Mouse (Mus musculus) limb, embryonic 12.5 days (tissue): ENCODE results near the gene Slc39a11. TPM values are rescaled to one million over a fixed set of nuclear protein-coding genes. Genes with fewer than 3 reads are reported as not detected.

ENCODE experiments used
- ATAC-seq: fragments of 200-750 bp; cut with Nextera tagmentation; 2 replicates; pipeline ENCODE4 v1.8.0; 2017; ENCODE audit warnings: low read depth, moderate TSS enrichment; ENCODE audit not compliant: insufficient number of reproducible peaks, insufficient read depth, low FRiP score, low TSS enrichment
- H3K27ac ChIP-seq: fragments of 300-500 bp; sonication (generic); 2 replicates; pipeline ENCODE4 v1.5.1; 2016; ENCODE audit warnings: mild to moderate bottlenecking, moderate library complexity
- H3K27me3 ChIP-seq: fragments of 300-500 bp; sonication (generic); 2 replicates; pipeline ENCODE4 v1.6.1; 2016; ENCODE audit warnings: mild to moderate bottlenecking, moderate library complexity
- H3K36me3 ChIP-seq: fragments of 300-500 bp; sonication (generic); 2 replicates; pipeline ENCODE4 v1.6.1; 2016; ENCODE audit warnings: mild to moderate bottlenecking, moderate library complexity
- H3K4me1 ChIP-seq: fragments of 300-500 bp; sonication (generic); replicated peaks from 2 replicates; pipeline ENCODE4 v1.6.1; 2016
- H3K4me2 ChIP-seq: fragments of 300-500 bp; sonication (generic); 2 replicates; pipeline ENCODE4 v1.6.1; 2016; ENCODE audit warnings: mild to moderate bottlenecking, moderate library complexity
- H3K4me3 ChIP-seq: fragments of 300-500 bp; sonication (generic); replicated peaks from 2 replicates; pipeline ENCODE4 v1.5.1; 2016; ENCODE audit warnings: mild to moderate bottlenecking
- H3K9ac ChIP-seq: fragments of 300-500 bp; sonication (generic); replicated peaks from 2 replicates; pipeline ENCODE4 v1.6.1; 2016; ENCODE audit warnings: mild to moderate bottlenecking, moderate library complexity
- H3K9me3 ChIP-seq: fragments of 300-500 bp; sonication (generic); 2 replicates; pipeline ENCODE4 v1.6.1; 2016; ENCODE audit warnings: mild to moderate bottlenecking, moderate library complexity
- WGBS: fragments of 180-500 bp; shearing (Covaris S2); methylation state at CpG from one replicate; pipeline ENCODE4 v1.1.7; 2016; 5-methylcytosine and 5-hydroxymethylcytosine counted together
- polyA plus RNA-seq: library from polyadenylated mRNA; unstranded; fragments of >200 nt; fragmentation: Nextera tagmentation; extraction: Ambion mirVana; gene quantifications from 2 replicates; pipeline ENCODE4 v1.2.1, GENCODE M21; 2016

The Slc39a11 gene
- polyA plus RNA-seq, 1 experiment from 2014 or later, result 17.9 TPM

- H3K27ac ChIP-seq, result no peak overlapping the region
- 74% methylated on average over 6 of the region's 6 CpGs for WGBS
- ATAC-seq, result no peak
Measured at GRCm38 (mm10) chr11:113539079-113539478, 110.8 kb downstream of the Slc39a11 start.

GRCm38 (mm10) chr11:113538406-113538917, 111.4 kb downstream of the Slc39a11 start:
- no peak overlapping the region for H3K9ac ChIP-seq
- no peaks in the 10 kb centered on the region for H3K27me3 ChIP-seq
- H3K9me3 ChIP-seq, result 0 out of 2 replicates have a peak, but pooled peaks cover 9% of the 10 kb centered on the region
- no peak overlapping the region for H3K4me3 ChIP-seq
- ATAC-seq, result no peak
- WGBS, result 89% methylated on average over 4 of the region's 4 CpGs
- H3K27ac ChIP-seq, result no peak overlapping the region
- H3K4me1 ChIP-seq, result peaks cover 12% of the 10 kb centered on the region
- H3K36me3 ChIP-seq, result no peaks in the 10 kb centered on the region; the same call in 1 of the 2 replicates
- H3K4me2 ChIP-seq, result no peak overlapping the region

More at GRCm38 (mm10) chr11:113539079-113539478, 110.8 kb downstream of the Slc39a11 start:
- H3K27me3 ChIP-seq, result no peaks in the 10 kb centered on the region
- H3K4me3 ChIP-seq, result no peak overlapping the region
- no peak overlapping the region for H3K4me2 ChIP-seq
- H3K9ac ChIP-seq, result no peak overlapping the region
- H3K36me3 ChIP-seq, result no peaks in the 10 kb centered on the region; the same call in 1 of the 2 replicates
- H3K9me3 ChIP-seq, result 0 out of 2 replicates have a peak, but pooled peaks cover 9% of the 10 kb centered on the region
- H3K4me1 ChIP-seq, result peaks cover 6% of the 10 kb centered on the region

GRCm38 (mm10) chr11:113537715-113538114, 112.2 kb downstream of the Slc39a11 start:
- Histone ChIP-seq H3K27ac (no peak overlapping the region), H3K36me3 (no peaks in the 10 kb centered on the region; the same call in 1 of the 2 replicates), H3K4me2 (no peak overlapping the region), H3K4me3 (no peak overlapping the region), H3K27me3 (no peaks in the 10 kb centered on the region), H3K9me3 (0 out of 2 replicates have a peak, but pooled peaks cover 9% of the 10 kb centered on the region), H3K9ac (no peak overlapping the region), H3K4me1 (peaks cover 14% of the 10 kb centered on the region)
- 90% methylated on average over 7 of the region's 7 CpGs for WGBS
- no peak for ATAC-seq

DNA sequence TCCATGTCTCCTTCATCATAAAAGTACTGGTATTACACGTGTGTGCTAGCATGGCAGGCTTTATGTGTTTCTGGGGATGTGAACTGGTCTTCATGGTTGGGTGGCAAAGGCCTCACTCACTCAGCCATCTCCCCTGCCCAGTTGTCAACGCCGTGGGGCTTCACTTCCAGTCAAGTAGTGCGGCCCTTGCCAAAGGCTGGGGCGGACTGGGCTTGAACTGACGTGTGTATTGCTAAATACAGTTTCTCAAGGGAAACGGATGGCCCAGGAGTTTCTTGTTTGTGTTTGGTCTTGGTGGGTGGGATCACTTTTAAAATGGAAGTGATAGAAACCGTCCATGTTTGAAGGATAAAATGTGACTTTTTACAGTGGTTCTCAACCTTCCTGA, 112.7 kb downstream of the Slc39a11 start:
- Histone ChIP-seq H3K9ac (no peak overlapping the region), H3K4me1 (peaks cover 14% of the 10 kb centered on the region), H3K27me3 (no peaks in the 10 kb centered on the region), H3K4me3 (no peak overlapping the region), H3K36me3 (no peaks in the 10 kb centered on the region; the same call in 1 of the 2 replicates), H3K27ac (no peak overlapping the region), H3K4me2 (no peak overlapping the region), H3K9me3 (0 out of 2 replicates have a peak, but pooled peaks cover 9% of the 10 kb centered on the region)
- 84% methylated on average over 8 of the region's 8 CpGs for WGBS
- ATAC-seq, result no peak

DNA sequence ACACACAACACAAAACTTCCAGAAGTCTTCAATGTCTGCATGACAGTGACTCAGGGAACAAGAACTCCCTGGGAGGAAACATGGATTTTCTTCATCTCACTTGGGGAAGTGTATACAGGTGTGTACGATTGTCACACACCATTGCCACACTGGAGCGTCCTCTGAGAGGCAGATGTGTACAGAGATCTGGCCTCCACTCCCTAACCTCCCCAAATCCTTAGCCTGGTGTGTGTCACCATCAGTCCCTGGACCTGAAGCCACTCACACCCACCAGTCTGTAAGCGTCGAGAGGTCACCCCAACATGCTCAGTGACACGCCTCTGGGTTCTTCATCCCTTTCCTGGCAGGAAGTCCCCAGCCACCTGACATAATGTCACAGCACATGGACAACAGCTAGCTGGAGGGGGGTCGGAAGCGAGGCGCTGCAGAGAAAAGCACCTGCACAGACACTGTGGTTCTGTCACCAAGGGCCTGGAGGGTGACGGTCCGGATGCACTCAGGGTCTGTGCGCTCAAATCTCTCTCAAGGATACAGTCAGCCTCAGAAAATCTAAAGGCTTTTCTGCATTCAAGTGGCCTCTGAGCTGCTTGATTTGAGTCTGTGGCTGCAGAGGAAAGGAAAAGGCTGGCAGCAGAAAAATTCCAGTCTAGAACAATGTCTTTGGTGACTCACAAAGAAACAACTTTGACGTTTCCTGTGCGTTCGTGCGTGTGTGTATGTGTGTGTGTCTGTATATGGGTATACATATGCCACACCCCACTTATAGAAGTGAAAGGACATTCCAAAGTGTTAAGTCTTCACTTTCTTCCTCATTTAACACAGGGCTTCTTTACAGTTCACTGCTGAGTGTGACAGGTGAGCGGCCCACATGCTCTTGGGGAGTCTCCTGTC, 113.3 kb downstream of the Slc39a11 start:
- ATAC-seq, result no peak
- no peak overlapping the region for H3K4me3 ChIP-seq
- no peak overlapping the region for H3K9ac ChIP-seq
- H3K36me3 ChIP-seq, result no peaks in the 10 kb centered on the region; the same call in 1 of the 2 replicates
- no peak overlapping the region for H3K4me2 ChIP-seq
- H3K27me3 ChIP-seq, result no peaks in the 10 kb centered on the region
- 92% methylated on average over 16 of the region's 16 CpGs for WGBS
- 0 out of 2 replicates have a peak, but pooled peaks cover 2% of the 10 kb centered on the region for H3K9me3 ChIP-seq
- H3K4me1 ChIP-seq, result peaks cover 14% of the 10 kb centered on the region
- H3K27ac ChIP-seq, result no peak overlapping the region

- H3K36me3 ChIP-seq, result no peaks in the 10 kb centered on the region
- no peak for ATAC-seq
- H3K4me2 ChIP-seq, result no peak overlapping the region
- no peak overlapping the region for H3K27ac ChIP-seq
- H3K4me1 ChIP-seq, result peaks cover 10% of the 10 kb centered on the region
- 82% methylated on average over 11 of the region's 11 CpGs for WGBS
- H3K4me3 ChIP-seq, result no peak overlapping the region
- no peaks in the 10 kb centered on the region for H3K9me3 ChIP-seq
- no peak overlapping the region for H3K9ac ChIP-seq
- no peaks in the 10 kb centered on the region for H3K27me3 ChIP-seq
Measured at GRCm38 (mm10) chr11:113534341-113534740, 115.5 kb downstream of the Slc39a11 start.

DNA sequence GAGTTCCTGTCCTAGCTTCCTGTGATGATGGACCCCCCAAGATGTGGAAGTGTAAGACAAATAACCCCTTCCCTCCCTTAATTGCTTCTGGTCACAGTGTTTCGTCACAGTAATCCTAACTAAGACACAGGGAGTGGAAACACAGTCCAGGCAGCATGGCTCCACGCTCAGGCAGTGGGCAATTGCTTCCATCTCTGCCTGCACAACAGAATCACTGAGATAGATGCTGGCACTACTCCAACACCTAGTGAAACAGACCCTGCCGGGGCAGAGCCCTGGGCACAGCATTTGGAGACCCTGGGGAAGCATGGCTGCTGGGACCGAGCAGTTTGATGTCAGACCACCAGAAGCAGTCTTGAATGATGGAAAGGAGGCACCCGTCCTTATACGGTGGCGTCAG, 115.9 kb downstream of the Slc39a11 start:
- peaks cover 9% of the 10 kb centered on the region for H3K4me1 ChIP-seq
- no peaks in the 10 kb centered on the region for H3K9me3 ChIP-seq
- no peaks in the 10 kb centered on the region for H3K27me3 ChIP-seq
- no peak overlapping the region for H3K27ac ChIP-seq
- no peaks in the 10 kb centered on the region for H3K36me3 ChIP-seq
- H3K4me3 ChIP-seq, result no peak overlapping the region
- ATAC-seq, result no peak
- no peak overlapping the region for H3K9ac ChIP-seq
- 54% methylated on average over 7 of the region's 7 CpGs for WGBS
- H3K4me2 ChIP-seq, result no peak overlapping the region

- Histone ChIP-seq H3K9me3 (no peaks in the 10 kb centered on the region), H3K36me3 (no peaks in the 10 kb centered on the region), H3K9ac (no peak overlapping the region), H3K27me3 (no peaks in the 10 kb centered on the region), H3K27ac (no peak overlapping the region), H3K4me1 (0 out of 2 replicates have a peak, but pooled peaks cover under 1% of the 10 kb centered on the region), H3K4me2 (no peak overlapping the region), H3K4me3 (no peak overlapping the region)
- WGBS, result 93% methylated on average over 3 of the region's 3 CpGs
- ATAC-seq, result no peak
Measured at GRCm38 (mm10) chr11:113528391-113528790, 121.5 kb downstream of the Slc39a11 start.

GRCm38 (mm10) chr11:113525731-113526130, 124.1 kb downstream of the Slc39a11 start:
- H3K4me1 ChIP-seq, result peaks cover 4% of the 10 kb centered on the region; the same call in 1 of the 2 replicates
- H3K9me3 ChIP-seq, result no peaks in the 10 kb centered on the region
- H3K4me3 ChIP-seq, result no peak overlapping the region
- ATAC-seq, result no peak
- H3K27me3 ChIP-seq, result no peaks in the 10 kb centered on the region
- 89% methylated on average over 18 of the region's 18 CpGs for WGBS
- no peak overlapping the region for H3K9ac ChIP-seq
- H3K27ac ChIP-seq, result no peak overlapping the region
- H3K36me3 ChIP-seq, result no peaks in the 10 kb centered on the region
- no peak overlapping the region for H3K4me2 ChIP-seq

GRCm38 (mm10) chr11:113522726-113523125, 127.2 kb downstream of the Slc39a11 start:
- Histone ChIP-seq H3K9me3 (no peaks in the 10 kb centered on the region), H3K4me3 (no peak overlapping the region), H3K9ac (no peak overlapping the region), H3K36me3 (no peaks in the 10 kb centered on the region), H3K4me2 (no peak overlapping the region), H3K27ac (no peak overlapping the region), H3K27me3 (no peaks in the 10 kb centered on the region), H3K4me1 (peaks cover 27% of the 10 kb centered on the region)
- 78% methylated on average over 4 of the region's 4 CpGs for WGBS
- no peak for ATAC-seq

- Histone ChIP-seq H3K4me1 (peaks cover 38% of the 10 kb centered on the region), H3K36me3 (no peaks in the 10 kb centered on the region), H3K4me2 (no peak overlapping the region), H3K9me3 (no peaks in the 10 kb centered on the region), H3K9ac (no peak overlapping the region), H3K27me3 (no peaks in the 10 kb centered on the region), H3K4me3 (no peak overlapping the region), H3K27ac (no peak overlapping the region)
- WGBS, result 82% methylated on average over 20 of the region's 20 CpGs
- ATAC-seq, result no peak
Measured at GRCm38 (mm10) chr11:113521469-113522190, 128.2 kb downstream of the Slc39a11 start.
